Mouse (Mus musculus) subcutaneous adipose tissue, adult 2 months (tissue): ENCODE results near the gene Olfr1087. TPM values are rescaled to one million over a fixed set of nuclear protein-coding genes. Genes with fewer than 3 reads are reported as not detected.

Source experiments
- polyA plus RNA-seq: library from polyadenylated mRNA; depleted of rRNA; stranded (reverse); fragments of >200 nt; gene quantifications from 2 replicates; pipeline ENCODE4 v1.2.3, GENCODE M21; 2012; ENCODE audit warnings: low replicate concordance; rRNA removed

The Olfr1087 gene
- polyA plus RNA-seq: not detected in 2 replicates

DNA sequence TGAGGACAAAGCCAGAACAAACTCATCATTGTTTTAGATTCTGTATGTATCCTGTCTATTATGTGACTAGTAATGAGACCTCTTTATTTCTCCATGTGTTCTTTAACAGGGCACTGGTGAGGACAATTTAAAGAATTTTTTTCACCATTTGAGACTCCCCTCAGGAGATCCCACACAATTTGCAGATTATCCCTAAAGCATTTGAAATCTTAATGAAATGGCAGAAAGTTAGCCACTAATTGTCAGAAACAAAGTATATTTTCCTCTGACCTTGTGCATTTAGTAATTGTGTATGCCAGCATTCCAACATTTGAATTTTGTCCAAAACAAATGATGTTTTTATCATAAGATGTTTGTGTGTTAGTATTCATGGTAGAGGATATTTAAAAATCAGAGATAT, at the start of gene Olfr1087:
Olfr1087 (minus strand) TSS at position 101 of the 400 bp plus-strand sequence.

DNA sequence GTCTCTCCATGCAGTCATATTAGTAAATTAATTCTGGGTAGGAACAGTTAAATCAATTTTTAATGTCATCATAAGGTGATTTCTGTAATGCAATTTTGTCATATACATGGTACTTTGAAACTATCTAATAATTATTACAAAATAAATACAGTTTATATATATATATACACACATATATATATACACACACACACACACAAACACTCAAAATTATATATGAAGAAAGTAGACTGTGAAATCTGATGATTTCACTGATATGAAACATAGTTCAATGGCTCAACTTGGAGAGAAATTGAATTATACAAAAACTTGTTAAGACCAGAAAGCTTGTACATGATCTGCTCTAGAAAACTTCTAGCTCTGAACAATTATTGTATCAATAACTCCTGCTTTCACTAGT, 35.4 kb upstream of the Olfr1087 start, which contains the start of gene Olfr1089:
Olfr1089 (minus strand) TSS at position 101 of the 400 bp plus-strand sequence.

DNA sequence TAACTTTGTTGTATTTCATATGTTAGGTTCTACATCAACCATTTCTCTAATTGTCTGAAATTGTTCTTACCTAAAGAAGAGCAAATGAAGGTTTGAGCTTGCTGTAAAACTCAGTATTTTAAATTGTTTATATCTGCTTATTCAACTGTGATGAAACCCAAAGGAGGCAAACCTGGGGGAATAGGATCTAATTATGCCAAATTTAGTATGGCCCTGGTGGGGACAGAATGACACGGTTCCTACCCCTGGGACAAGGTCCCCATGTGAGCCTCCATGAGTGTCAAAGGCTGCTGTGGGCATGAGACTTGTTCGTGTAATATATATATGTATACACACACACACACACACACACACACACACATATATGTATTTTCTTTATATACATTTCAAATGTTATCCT, 18.2 kb downstream of the Olfr1087 start, which contains the start of gene Olfr1086:
Olfr1086 (minus strand) TSS at position 101 of the 400 bp plus-strand sequence.

DNA sequence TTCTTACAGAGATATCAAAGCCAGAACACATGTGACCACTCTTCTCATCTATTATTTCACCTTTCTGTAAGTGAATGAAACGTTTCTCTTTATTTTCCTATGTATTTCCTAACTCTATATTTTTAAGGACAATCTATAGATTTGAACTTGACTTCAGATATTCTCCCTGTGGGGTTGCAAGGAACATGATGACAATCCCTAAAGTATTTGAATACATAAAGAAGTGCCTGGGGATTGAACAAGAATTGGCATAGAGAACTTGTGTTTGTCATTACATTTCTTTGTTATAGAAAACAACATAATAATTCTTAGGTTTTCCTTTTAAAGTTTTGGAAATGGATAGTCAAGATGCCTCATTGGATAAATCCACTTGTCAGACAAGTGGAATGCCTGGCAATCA, 36.3 kb downstream of the Olfr1087 start, which contains the start of gene Olfr1085:
Olfr1085 (minus strand) TSS at position 101 of the 400 bp plus-strand sequence.

DNA sequence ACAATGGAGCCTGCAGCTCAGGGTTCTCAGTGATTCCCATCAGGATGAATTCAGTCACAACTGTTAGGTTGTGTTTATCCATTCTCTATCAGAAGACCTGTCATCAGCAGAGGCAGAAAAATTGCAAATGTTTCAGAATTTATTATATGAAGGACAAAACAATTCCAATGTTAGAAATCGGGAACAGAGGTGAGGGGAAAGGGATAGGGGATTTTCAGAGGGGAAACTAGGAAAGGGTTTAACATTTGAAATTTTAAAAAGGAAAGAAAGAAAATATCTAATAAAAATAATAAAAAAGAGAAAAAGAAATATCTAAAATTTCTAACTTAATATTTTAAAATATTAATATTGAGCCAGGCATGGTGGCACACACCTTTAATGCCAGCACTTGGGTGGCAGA, 58.6 kb downstream of the Olfr1087 start, which contains the start of gene Olfr1084:
Olfr1084 (minus strand) TSS at position 101 of the 400 bp plus-strand sequence.

Other genes starting within 250 kb of the Olfr1087 start
- gene Olfr1065, start 247.8 kb downstream of the Olfr1087 start, polyA plus RNA-seq: not detected in 2 replicates
- gene Olfr1066, start 242.1 kb downstream of the Olfr1087 start, polyA plus RNA-seq: not detected in 2 replicates
- gene Olfr228, start 211.0 kb downstream of the Olfr1087 start, polyA plus RNA-seq: not detected in 2 replicates
- not detected in 2 replicates for gene Olfr1076, start 189.9 kb downstream of the Olfr1087 start, polyA plus RNA-seq
- gene Olfr1079, start 155.9 kb downstream of the Olfr1087 start, polyA plus RNA-seq: not detected in 2 replicates
- gene Olfr1080, start 140.2 kb downstream of the Olfr1087 start, polyA plus RNA-seq: not detected in 2 replicates
- gene Olfr1082, start 99.4 kb downstream of the Olfr1087 start, polyA plus RNA-seq: not detected in 2 replicates
- gene Olfr1084, start 58.7 kb downstream of the Olfr1087 start, polyA plus RNA-seq: not detected in 2 replicates
- gene Olfr1085, start 36.4 kb downstream of the Olfr1087 start, polyA plus RNA-seq: not detected in 2 replicates
- gene Olfr1086, start 18.3 kb downstream of the Olfr1087 start, polyA plus RNA-seq: not detected in 2 replicates
- not detected in 2 replicates for gene Olfr1089, start 35.3 kb upstream of the Olfr1087 start, polyA plus RNA-seq
- not detected in 2 replicates for gene Olfr1090, start 60.6 kb upstream of the Olfr1087 start, polyA plus RNA-seq
- not detected in 2 replicates for gene Olfr1093, start 84.1 kb upstream of the Olfr1087 start, polyA plus RNA-seq
- not detected in 2 replicates for gene Olfr141, start 111.6 kb upstream of the Olfr1087 start, polyA plus RNA-seq
- not detected in 2 replicates for gene Olfr1094, start 126.3 kb upstream of the Olfr1087 start, polyA plus RNA-seq
- not detected in 2 replicates for gene Olfr1095, start 153.3 kb upstream of the Olfr1087 start, polyA plus RNA-seq
- not detected in 2 replicates for gene Gm13723, start 176.4 kb upstream of the Olfr1087 start, polyA plus RNA-seq
- gene Olfr1097, start 193.8 kb upstream of the Olfr1087 start, polyA plus RNA-seq: not detected in 2 replicates
- not detected in 2 replicates for gene Olfr1098, start 226.2 kb upstream of the Olfr1087 start, polyA plus RNA-seq